Mouse (Mus musculus): ENCODE data around the gene Coq7. TPM values are rescaled to one million over a fixed set of nuclear protein-coding genes. Genes with fewer than 3 reads are reported as not detected.
A peak's percentile ranks its signal among the peaks of the same experiment; 100 is the strongest.

Coq7 gene
- total and polyA plus RNA-seq, 2 experiments from 2014 or later, result 38.2 to 128 TPM

DNA sequence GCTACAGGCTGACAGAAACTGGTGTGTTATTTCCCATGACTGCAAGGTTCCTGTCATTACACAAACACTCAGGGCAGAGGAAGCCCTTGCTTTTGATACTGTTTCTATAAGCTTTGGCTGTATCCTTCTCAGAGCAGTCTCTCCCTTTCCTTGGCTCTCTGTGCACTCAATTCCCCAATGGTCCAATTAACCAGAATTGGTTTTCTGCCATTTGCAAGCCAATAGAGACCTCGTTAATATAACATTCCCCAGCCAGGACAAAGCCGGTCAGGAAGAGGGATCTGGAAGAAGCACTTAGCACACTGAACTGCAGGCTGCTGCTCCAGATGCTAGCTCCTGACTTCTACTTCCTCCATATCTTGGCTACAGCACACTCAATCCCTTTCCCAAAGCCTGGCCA lies 21.1 kb upstream of the Coq7 start:
- DNase-seq (ENCODE audit: low spot score) (peak; percentile 16), ATAC-seq (ENCODE audit: low FRiP score) (no peak)
- Histone ChIP-seq H3K4me2 (ENCODE audit: low read depth, low read length, poor library complexity, severe bottlenecking) (no peak overlapping the region), H3K9me3 (ENCODE audit: low read length) (0 out of 2 replicates have a peak, but pooled peaks cover 2% of the 10 kb centered on the region), H3K36me3 (ENCODE audit: insufficient read depth, low read length) (peaks cover 28% of the 10 kb centered on the region), H3K9ac (replicated peaks; ENCODE audit: low read length, poor library complexity, severe bottlenecking) (no peak overlapping the region), H3K4me1 (ENCODE audit: insufficient read depth, low read length) (no peaks in the 10 kb centered on the region), H3K27me3 (ENCODE audit: insufficient read depth, low read length) (no peaks in the 10 kb centered on the region), H3K4me3 (ENCODE audit: low read depth, low read length) (no peak overlapping the region), H3K27ac (ENCODE audit: low read depth, low read length) (no peak overlapping the region)
- WGBS, result 68% methylated on average over 2 of the region's 2 CpGs
- TF ChIP-seq CTCF (IDR thresholded peaks at IDR 0.05), result no peak

DNA sequence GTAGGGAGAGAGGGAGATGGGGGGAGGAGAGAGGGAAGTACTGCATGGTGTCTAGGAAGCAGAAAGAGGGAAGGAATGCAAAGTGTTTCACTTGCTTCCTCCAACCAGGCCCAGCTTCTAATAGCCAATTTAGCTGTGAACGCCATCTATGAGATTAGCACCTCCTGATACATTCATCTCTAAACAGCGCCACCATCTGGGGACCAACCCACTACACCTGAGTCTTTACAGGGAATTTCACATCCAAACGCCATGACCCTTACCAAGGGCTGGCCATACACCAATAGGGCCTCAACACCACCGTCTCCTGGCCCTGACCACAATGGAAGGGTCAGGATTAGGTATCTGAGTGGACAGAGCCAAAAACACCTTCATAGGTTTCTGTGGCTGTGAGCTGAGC lies 20.7 kb upstream of the Coq7 start:
- no peak overlapping the region for H3K9ac ChIP-seq (replicated peaks; ENCODE audit: low read length, poor library complexity, severe bottlenecking)
- ATAC-seq (ENCODE audit: low FRiP score), result no peak
- no peaks in the 10 kb centered on the region for H3K4me1 ChIP-seq (ENCODE audit: insufficient read depth, low read length)
- no peak overlapping the region for H3K4me2 ChIP-seq (ENCODE audit: low read depth, low read length, poor library complexity, severe bottlenecking)
- no peak for DNase-seq (ENCODE audit: low spot score)
- no peaks in the 10 kb centered on the region for H3K27me3 ChIP-seq (ENCODE audit: insufficient read depth, low read length)
- H3K9me3 ChIP-seq (ENCODE audit: low read length), result 0 out of 2 replicates have a peak, but pooled peaks cover 2% of the 10 kb centered on the region
- no peak overlapping the region for H3K27ac ChIP-seq (ENCODE audit: low read depth, low read length)
- H3K36me3 ChIP-seq (ENCODE audit: insufficient read depth, low read length), result peaks cover 31% of the 10 kb centered on the region
- TF ChIP-seq CTCF (IDR thresholded peaks at IDR 0.05), result 0 out of 2 replicates have a peak, but pooled peaks have one; percentile 3
- no peak overlapping the region for H3K4me3 ChIP-seq (ENCODE audit: low read depth, low read length)
- WGBS, result 74% methylated on average over 4 of the region's 4 CpGs

DNA sequence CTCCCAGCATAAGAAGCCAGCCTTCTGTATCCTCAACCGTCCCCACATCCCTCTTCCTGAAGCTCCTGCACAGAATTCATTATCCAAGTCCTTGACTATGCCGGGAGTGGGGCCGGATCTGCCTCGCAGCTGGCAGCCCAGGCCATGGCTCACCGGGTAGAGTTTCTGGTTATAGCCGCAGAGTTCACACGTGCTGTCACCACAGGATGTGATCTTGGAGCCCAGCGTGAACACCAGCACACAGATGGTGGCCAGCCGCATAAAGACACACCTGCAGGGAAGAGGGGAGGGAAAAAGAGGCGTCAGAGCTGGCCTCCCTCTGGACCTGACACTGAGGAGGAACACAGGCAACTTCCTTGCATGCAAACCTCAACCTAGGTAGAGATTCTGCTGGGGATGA lies 14.3 kb upstream of the Coq7 start:
- Histone ChIP-seq H3K27me3 (ENCODE audit: insufficient read depth, low read length) (no peaks in the 10 kb centered on the region), H3K9ac (replicated peaks; ENCODE audit: low read length, poor library complexity, severe bottlenecking) (no peak overlapping the region), H3K27ac (ENCODE audit: low read depth, low read length) (no peak overlapping the region), H3K4me3 (ENCODE audit: low read depth, low read length) (no peak overlapping the region), H3K4me2 (ENCODE audit: low read depth, low read length, poor library complexity, severe bottlenecking) (no peak overlapping the region), H3K4me1 (ENCODE audit: insufficient read depth, low read length) (no peaks in the 10 kb centered on the region), H3K36me3 (ENCODE audit: insufficient read depth, low read length) (peaks cover 41% of the 10 kb centered on the region), H3K9me3 (ENCODE audit: low read length) (0 out of 2 replicates have a peak, but pooled peaks cover under 1% of the 10 kb centered on the region)
- no peak for TF ChIP-seq CTCF (IDR thresholded peaks at IDR 0.05)
- ATAC-seq (ENCODE audit: low FRiP score), result no peak
- DNase-seq (ENCODE audit: low spot score), result no peak
- WGBS, result 86% methylated on average over 10 of the region's 10 CpGs

DNA sequence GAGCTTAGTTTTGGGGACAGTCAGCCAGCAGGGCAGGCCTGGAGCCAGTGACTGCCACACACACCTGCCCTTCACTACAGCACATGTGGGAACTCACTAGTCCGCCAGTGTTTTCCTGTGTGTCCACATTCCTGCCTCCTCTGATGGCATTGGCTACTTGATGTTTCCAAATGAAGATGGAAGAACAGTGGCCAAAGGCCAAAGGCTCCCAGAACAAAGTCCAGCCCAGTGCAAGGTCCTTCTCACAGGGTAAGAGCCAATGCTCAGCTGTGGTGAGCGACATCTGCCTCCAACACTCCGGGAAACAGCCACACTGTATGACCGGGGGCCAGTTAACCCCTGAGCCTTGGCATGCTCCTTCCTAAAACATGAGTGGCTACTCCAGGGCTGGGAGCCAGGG lies 11.0 kb upstream of the Coq7 start:
- 95% methylated on average over 4 of the region's 4 CpGs for WGBS

DNA sequence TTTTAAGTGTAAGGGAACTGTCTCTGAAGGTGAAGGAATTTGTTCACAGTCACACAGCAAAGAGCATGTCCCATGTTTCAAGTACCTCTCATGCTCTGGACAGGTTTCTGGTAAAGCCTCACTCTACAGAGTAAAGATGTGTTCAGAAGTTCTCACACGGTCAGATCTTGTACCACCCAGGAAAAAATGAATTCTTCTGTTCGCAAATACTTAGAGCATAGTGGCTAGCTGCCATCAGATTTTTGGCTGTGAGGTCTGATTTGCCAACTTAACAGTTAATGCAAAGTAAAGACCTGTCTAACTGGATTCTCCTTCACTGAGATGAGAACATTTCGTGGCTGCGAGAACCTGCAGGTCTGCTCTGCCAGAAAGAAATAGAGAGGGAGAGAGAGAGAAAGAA lies 1.9 kb upstream of the Coq7 start:
- no peaks in the 10 kb centered on the region for H3K9me3 ChIP-seq (ENCODE audit: low read length)
- no peaks in the 10 kb centered on the region for H3K4me1 ChIP-seq (ENCODE audit: insufficient read depth, low read length)
- no peaks in the 10 kb centered on the region for H3K27me3 ChIP-seq (ENCODE audit: insufficient read depth, low read length)
- H3K27ac ChIP-seq (ENCODE audit: low read depth, low read length), result no peak overlapping the region
- ATAC-seq (ENCODE audit: low FRiP score) (no peak), DNase-seq (ENCODE audit: low spot score) (no peak)
- H3K4me2 ChIP-seq (ENCODE audit: low read depth, low read length, poor library complexity, severe bottlenecking), result no peak overlapping the region
- no peak overlapping the region for H3K4me3 ChIP-seq (ENCODE audit: low read depth, low read length)
- peaks cover 24% of the 10 kb centered on the region for H3K36me3 ChIP-seq (ENCODE audit: insufficient read depth, low read length)
- TF ChIP-seq CTCF (IDR thresholded peaks at IDR 0.05), result no peak
- H3K9ac ChIP-seq (replicated peaks; ENCODE audit: low read length, poor library complexity, severe bottlenecking), result no peak overlapping the region
- 89% methylated on average over 4 of the region's 4 CpGs for WGBS

More for the DNA sequence above, 11.0 kb upstream of the Coq7 start:
- DNase-seq (ENCODE audit: low spot score), result no peak
- Histone ChIP-seq H3K36me3 (ENCODE audit: insufficient read depth, low read length) (peaks cover 44% of the 10 kb centered on the region), H3K4me2 (ENCODE audit: low read depth, low read length, poor library complexity, severe bottlenecking) (no peak overlapping the region), H3K27ac (ENCODE audit: low read depth, low read length) (no peak overlapping the region), H3K27me3 (ENCODE audit: insufficient read depth, low read length) (no peaks in the 10 kb centered on the region), H3K9me3 (ENCODE audit: low read length) (no peaks in the 10 kb centered on the region), H3K4me1 (ENCODE audit: insufficient read depth, low read length) (no peaks in the 10 kb centered on the region), H3K4me3 (ENCODE audit: low read depth, low read length) (no peak overlapping the region), H3K9ac (replicated peaks; ENCODE audit: low read length, poor library complexity, severe bottlenecking) (no peak overlapping the region)
- ATAC-seq (ENCODE audit: low FRiP score), result no peak
- TF ChIP-seq CTCF (IDR thresholded peaks at IDR 0.05), result no peak

DNA sequence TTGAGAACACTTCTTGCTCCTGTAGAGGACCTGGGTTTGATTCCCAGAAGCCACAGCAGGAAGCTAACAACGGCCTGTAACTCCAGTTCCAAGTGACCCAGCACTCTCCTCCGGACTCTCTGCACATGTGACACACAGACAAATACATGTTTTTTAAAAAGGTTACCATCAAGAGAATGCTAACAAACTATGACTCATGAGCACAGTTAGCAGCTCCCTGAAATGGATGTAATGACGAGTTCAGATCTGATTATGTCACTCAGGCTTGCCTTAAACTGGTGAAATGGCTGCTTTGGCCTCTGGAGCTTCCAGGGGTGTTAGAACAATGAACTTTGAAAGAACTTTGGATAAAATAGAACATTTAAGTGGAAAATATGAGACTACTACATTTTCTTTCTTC lies 1.2 kb upstream of the Coq7 start:
- TF ChIP-seq CTCF (IDR thresholded peaks at IDR 0.05), result no peak
- no peaks in the 10 kb centered on the region for H3K27me3 ChIP-seq (ENCODE audit: insufficient read depth, low read length)
- ATAC-seq (ENCODE audit: low FRiP score) (no peak), DNase-seq (ENCODE audit: low spot score) (no peak)
- no peaks in the 10 kb centered on the region for H3K9me3 ChIP-seq (ENCODE audit: low read length)
- H3K4me2 ChIP-seq (ENCODE audit: low read depth, low read length, poor library complexity, severe bottlenecking), result no peak overlapping the region
- H3K4me1 ChIP-seq (ENCODE audit: insufficient read depth, low read length), result no peaks in the 10 kb centered on the region
- peaks cover 20% of the 10 kb centered on the region for H3K36me3 ChIP-seq (ENCODE audit: insufficient read depth, low read length)
- H3K9ac ChIP-seq (replicated peaks; ENCODE audit: low read length, poor library complexity, severe bottlenecking), result no peak overlapping the region
- 76% methylated on average over 3 of the region's 3 CpGs for WGBS
- H3K4me3 ChIP-seq (ENCODE audit: low read depth, low read length), result no peak overlapping the region
- no peak overlapping the region for H3K27ac ChIP-seq (ENCODE audit: low read depth, low read length)
